Mouse (Mus musculus): ENCODE data around the gene Gm45521. TPM values are rescaled to one million over a fixed set of nuclear protein-coding genes. Genes with fewer than 3 reads are reported as not detected.

Gm45521 gene
- polyA plus RNA-seq, 1 experiment = not detected

DNA sequence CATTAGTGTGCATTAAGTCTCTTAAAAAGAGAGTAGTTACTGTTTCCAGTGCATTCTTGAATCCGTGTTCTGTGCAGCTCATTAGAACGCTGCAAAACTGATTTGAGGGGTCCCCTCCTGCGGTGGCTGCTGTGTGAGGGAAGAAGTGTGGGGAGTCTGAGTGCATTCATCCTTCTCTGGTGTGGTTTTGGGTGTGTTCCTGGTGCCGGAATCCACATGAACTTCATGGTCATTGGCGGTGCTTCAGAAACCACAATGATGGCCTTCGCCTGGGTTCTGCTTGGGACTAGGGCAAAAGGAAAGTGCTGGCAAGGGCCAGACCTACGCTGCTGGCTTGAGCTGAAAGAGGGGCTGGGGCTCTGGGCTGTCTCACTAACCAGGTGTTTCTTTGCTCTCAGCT is 22.9 kb upstream of the Gm45521 start:
- Histone ChIP-seq H3K36me3 (ENCODE audit: control insufficient read depth, insufficient read depth) (peaks cover 55% of the 10 kb centered on the region), H3K79me2 (ENCODE audit: control insufficient read depth, insufficient read depth) (no peaks in the 10 kb centered on the region)
- TF ChIP-seq TCF12 (IDR thresholded peaks at IDR 0.05; ENCODE audit: insufficient read depth, poor library complexity, severe bottlenecking) (no peak), MYOG (IDR thresholded peaks at IDR 0.05; ENCODE audit: control insufficient read depth in 1 of 3, insufficient read depth in 1 of 3, insufficient read length in 2 of 3, low read depth in 2 of 3) (peak in 1 of 3 experiments; percentile 31), REST (IDR thresholded peaks at IDR 0.05; ENCODE audit: insufficient read depth, insufficient read length) (no peak)

DNA sequence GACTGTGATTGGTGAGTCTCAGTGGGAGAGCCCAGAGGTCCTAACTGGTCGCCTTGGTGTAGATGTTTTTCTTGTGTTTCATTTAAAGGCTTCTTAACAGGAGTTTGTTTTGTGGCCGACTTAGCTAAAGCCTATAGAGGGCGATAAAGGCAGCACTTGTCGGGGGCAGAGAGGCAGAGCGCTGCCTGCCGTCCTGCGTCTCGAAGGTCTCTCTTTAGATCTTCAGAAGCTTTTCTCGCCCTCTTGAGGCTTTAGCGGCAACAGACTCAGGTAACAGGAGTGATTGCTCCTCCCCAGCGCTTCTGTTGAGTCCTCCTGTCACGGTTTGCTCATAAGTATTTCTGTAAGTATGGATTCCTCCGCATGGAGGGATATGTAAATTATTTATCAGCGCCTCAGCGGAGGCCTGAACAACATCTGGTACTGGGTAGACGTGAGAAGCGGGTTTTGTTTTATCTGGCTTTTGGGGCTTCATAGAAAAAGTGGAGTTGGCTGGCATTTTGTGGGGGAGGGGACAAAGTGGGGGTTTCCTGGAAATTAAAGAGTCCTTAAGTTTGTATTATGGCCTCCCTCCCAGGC is 19.9 kb upstream of the Gm45521 start:
- H3K4me3 ChIP-seq = no peak overlapping the region
- H3ac ChIP-seq (ENCODE audit: control insufficient read depth, insufficient read length) = no peak overlapping the region
- H3K36me3 ChIP-seq (ENCODE audit: control insufficient read depth, insufficient read depth) = peaks cover 61% of the 10 kb centered on the region
- H3K79me2 ChIP-seq (ENCODE audit: control insufficient read depth, insufficient read depth) = no peaks in the 10 kb centered on the region
- no peaks in the 10 kb centered on the region for H3K27me3 ChIP-seq (ENCODE audit: control insufficient read depth, insufficient read depth, insufficient read length)
- H3K4me2 ChIP-seq (ENCODE audit: low read depth) = no peak overlapping the region
- no peak for TF ChIP-seq MYOD1 (IDR thresholded peaks at IDR 0.05; ENCODE audit: control insufficient read depth in 1 of 3, insufficient read length in 2 of 3, low read depth in 2 of 3)
- TF ChIP-seq MAX (IDR thresholded peaks at IDR 0.05; ENCODE audit: low read depth) = no peak
- no peak for TF ChIP-seq TCF3 (IDR thresholded peaks at IDR 0.05; ENCODE audit: insufficient read length, low read depth)
- no peak for TF ChIP-seq POLR2A (IDR thresholded peaks at IDR 0.05; ENCODE audit: insufficient read length, low read depth)
- TF ChIP-seq USF1 (IDR thresholded peaks at IDR 0.05; ENCODE audit: low read depth) = no peak
- no peak for TF ChIP-seq REST (IDR thresholded peaks at IDR 0.05; ENCODE audit: insufficient read depth, insufficient read length)
- no peak for TF ChIP-seq POLR2AphosphoS2 (IDR thresholded peaks at IDR 0.05; ENCODE audit: insufficient read length, low read depth)
- TF ChIP-seq TCF12 (IDR thresholded peaks at IDR 0.05; ENCODE audit: insufficient read depth, poor library complexity, severe bottlenecking) = no peak
- TF ChIP-seq SRF (IDR thresholded peaks at IDR 0.05; ENCODE audit: control insufficient read depth, insufficient read length, low read depth) = no peak
- TF ChIP-seq E2F4 (IDR thresholded peaks at IDR 0.05; ENCODE audit: insufficient read depth) = no peak
- no peak for TF ChIP-seq CEBPB (IDR thresholded peaks at IDR 0.05; ENCODE audit: insufficient read depth, poor library complexity, severe bottlenecking)
- TF ChIP-seq MYOG (IDR thresholded peaks at IDR 0.05; ENCODE audit: control insufficient read depth in 1 of 3, insufficient read depth in 1 of 3, insufficient read length in 2 of 3, low read depth in 2 of 3) = no peak

More for the DNA sequence above, 22.9 kb upstream of the Gm45521 start:
- H3K27me3 ChIP-seq (ENCODE audit: control insufficient read depth, insufficient read depth, insufficient read length) = no peaks in the 10 kb centered on the region
- H3K4me3 ChIP-seq = no peak overlapping the region
- H3ac ChIP-seq (ENCODE audit: control insufficient read depth, insufficient read length) = no peak overlapping the region
- H3K4me2 ChIP-seq (ENCODE audit: low read depth) = peak overlapping the region; percentile 40

DNA sequence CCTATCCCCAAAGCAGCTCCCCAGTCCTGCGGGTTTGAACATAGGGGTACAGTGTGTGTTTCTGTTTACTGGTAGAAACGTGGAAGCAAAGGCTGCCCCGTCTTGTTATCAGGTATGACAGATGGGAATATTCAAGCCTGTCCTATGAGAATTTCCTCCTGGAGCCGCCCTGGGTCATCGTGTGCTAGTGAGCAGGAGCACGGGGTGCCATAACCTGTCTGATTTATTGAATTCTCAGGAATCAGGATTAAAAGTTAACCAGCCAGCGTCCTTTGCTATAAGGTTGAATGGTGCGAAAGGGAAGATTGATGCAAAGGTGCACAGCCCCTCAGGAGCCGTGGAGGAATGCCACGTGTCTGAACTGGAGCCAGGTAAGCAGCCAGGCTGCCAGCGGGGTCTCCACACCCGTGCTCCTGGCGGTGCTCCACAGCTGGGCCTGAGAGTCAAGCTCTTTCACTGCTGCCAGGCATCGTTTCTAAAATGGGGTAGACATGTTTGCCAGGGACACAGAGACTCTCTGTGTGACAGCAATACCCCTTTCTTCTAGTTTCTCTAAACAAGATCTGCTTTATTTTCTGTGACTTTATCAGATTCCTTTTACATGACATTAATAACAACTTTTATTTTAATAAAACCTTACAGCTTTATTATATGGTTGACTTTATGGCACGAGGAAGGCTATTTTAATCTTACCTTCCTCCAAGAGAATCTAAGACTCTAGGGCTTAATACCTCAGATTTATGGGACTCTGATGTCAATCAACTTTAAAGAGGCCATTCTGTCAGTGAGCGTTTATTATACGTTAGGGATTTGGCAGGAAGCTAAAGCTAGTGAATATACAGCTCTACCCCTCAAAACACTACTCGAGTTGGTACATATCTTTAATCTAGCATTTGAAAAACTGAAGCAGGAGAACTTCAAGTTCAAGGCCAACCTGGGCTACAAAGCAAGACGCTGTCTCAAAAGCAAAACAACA is 18.0 kb upstream of the Gm45521 start:
- Histone ChIP-seq H3K4me3 (no peak overlapping the region), H3K4me2 (ENCODE audit: low read depth) (no peak overlapping the region), H3K36me3 (ENCODE audit: control insufficient read depth, insufficient read depth) (peaks cover 72% of the 10 kb centered on the region), H3K79me2 (ENCODE audit: control insufficient read depth, insufficient read depth) (no peaks in the 10 kb centered on the region), H3ac (ENCODE audit: control insufficient read depth, insufficient read length) (no peak overlapping the region), H3K27me3 (ENCODE audit: control insufficient read depth, insufficient read depth, insufficient read length) (no peaks in the 10 kb centered on the region)
- no peak for TF ChIP-seq TCF3 (IDR thresholded peaks at IDR 0.05; ENCODE audit: insufficient read length, low read depth)
- TF ChIP-seq SRF (IDR thresholded peaks at IDR 0.05; ENCODE audit: control insufficient read depth, insufficient read length, low read depth) = no peak
- no peak for TF ChIP-seq MYOD1 (IDR thresholded peaks at IDR 0.05; ENCODE audit: control insufficient read depth in 1 of 3, insufficient read length in 2 of 3, low read depth in 2 of 3)
- no peak for TF ChIP-seq POLR2A (IDR thresholded peaks at IDR 0.05; ENCODE audit: insufficient read length, low read depth)
- no peak for TF ChIP-seq MYOG (IDR thresholded peaks at IDR 0.05; ENCODE audit: control insufficient read depth in 1 of 3, insufficient read depth in 1 of 3, insufficient read length in 2 of 3, low read depth in 2 of 3)
- TF ChIP-seq REST (IDR thresholded peaks at IDR 0.05; ENCODE audit: insufficient read depth, insufficient read length) = no peak
- no peak for TF ChIP-seq USF1 (IDR thresholded peaks at IDR 0.05; ENCODE audit: low read depth)
- TF ChIP-seq POLR2AphosphoS2 (IDR thresholded peaks at IDR 0.05; ENCODE audit: insufficient read length, low read depth) = no peak
- no peak for TF ChIP-seq E2F4 (IDR thresholded peaks at IDR 0.05; ENCODE audit: insufficient read depth)
- TF ChIP-seq TCF12 (IDR thresholded peaks at IDR 0.05; ENCODE audit: insufficient read depth, poor library complexity, severe bottlenecking) = no peak
- no peak for TF ChIP-seq CEBPB (IDR thresholded peaks at IDR 0.05; ENCODE audit: insufficient read depth, poor library complexity, severe bottlenecking)
- TF ChIP-seq MAX (IDR thresholded peaks at IDR 0.05; ENCODE audit: low read depth) = no peak

DNA sequence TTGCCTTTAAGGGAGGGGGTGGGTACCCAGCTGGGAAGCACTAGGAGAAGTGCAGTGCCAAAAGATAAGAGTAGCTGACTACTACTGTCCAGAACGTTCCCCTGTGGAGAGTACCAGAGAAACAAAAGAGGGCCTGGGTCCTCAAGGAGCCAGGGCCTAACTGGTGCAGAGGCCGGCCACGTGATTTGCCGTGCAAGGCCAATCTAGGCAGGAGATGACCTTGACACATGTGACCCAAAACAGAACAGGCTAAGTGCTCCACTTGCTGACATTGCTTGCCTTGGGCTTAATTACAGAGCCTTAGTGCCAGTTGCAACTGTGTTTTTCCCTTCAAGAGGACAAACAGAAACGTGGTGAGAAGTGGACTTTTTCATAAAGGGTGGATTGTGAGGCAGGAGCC is 15.7 kb upstream of the Gm45521 start:
- H3K36me3 ChIP-seq (ENCODE audit: control insufficient read depth, insufficient read depth) = peaks cover 71% of the 10 kb centered on the region
- no peak overlapping the region for H3K4me3 ChIP-seq
- TF ChIP-seq E2F4 (IDR thresholded peaks at IDR 0.05; ENCODE audit: insufficient read depth) (no peak), MAX (IDR thresholded peaks at IDR 0.05; ENCODE audit: low read depth) (no peak), SRF (IDR thresholded peaks at IDR 0.05; ENCODE audit: control insufficient read depth, insufficient read length, low read depth) (no peak), CEBPB (IDR thresholded peaks at IDR 0.05; ENCODE audit: insufficient read depth, poor library complexity, severe bottlenecking) (no peak), POLR2A (IDR thresholded peaks at IDR 0.05; ENCODE audit: insufficient read length, low read depth) (no peak), REST (IDR thresholded peaks at IDR 0.05; ENCODE audit: insufficient read depth, insufficient read length) (no peak), MYOG (IDR thresholded peaks at IDR 0.05; ENCODE audit: control insufficient read depth in 1 of 3, insufficient read depth in 1 of 3, insufficient read length in 2 of 3, low read depth in 2 of 3) (no peak), POLR2AphosphoS2 (IDR thresholded peaks at IDR 0.05; ENCODE audit: insufficient read length, low read depth) (no peak), USF1 (IDR thresholded peaks at IDR 0.05; ENCODE audit: low read depth) (no peak), MYOD1 (IDR thresholded peaks at IDR 0.05; ENCODE audit: control insufficient read depth in 1 of 3, insufficient read length in 2 of 3, low read depth in 2 of 3) (no peak), TCF12 (IDR thresholded peaks at IDR 0.05; ENCODE audit: insufficient read depth, poor library complexity, severe bottlenecking) (no peak), TCF3 (IDR thresholded peaks at IDR 0.05; ENCODE audit: insufficient read length, low read depth) (no peak)
- no peak overlapping the region for H3ac ChIP-seq (ENCODE audit: control insufficient read depth, insufficient read length)
- no peaks in the 10 kb centered on the region for H3K79me2 ChIP-seq (ENCODE audit: control insufficient read depth, insufficient read depth)
- no peak overlapping the region for H3K4me2 ChIP-seq (ENCODE audit: low read depth)
- no peaks in the 10 kb centered on the region for H3K27me3 ChIP-seq (ENCODE audit: control insufficient read depth, insufficient read depth, insufficient read length)

Measured in myocyte (in vitro differentiated cells).